Mouse (Mus musculus): ENCODE results near the gene Syne1.

- TF ChIP-seq POLR2A (IDR thresholded peaks at IDR 0.05; ENCODE audit: insufficient read depth, low read depth, low read length) (no peak), CTCF (IDR thresholded peaks at IDR 0.05; ENCODE audit: insufficient read depth, low read depth, low read length) (no peak)
Measured at GRCm38 (mm10) chr10:5032192-5033048, 518.9 kb downstream of the Syne1 start.
